Mouse (Mus musculus) forebrain, embryonic 15.5 days (tissue): Measurements from ENCODE around the gene Pnmal2. TPM values are rescaled to one million over a fixed set of nuclear protein-coding genes. Genes with fewer than 3 reads are reported as not detected.

ENCODE experiments used
- ATAC-seq: fragments of 200-750 bp; cut with Nextera tagmentation; replicated peaks from 2 replicates; pipeline ENCODE4 v1.8.0; 2017; ENCODE audit warnings: mild to moderate bottlenecking, moderate TSS enrichment, moderate library complexity
- H3K27ac ChIP-seq: fragments of 300-500 bp; sonication (generic); replicated peaks from 2 replicates; pipeline ENCODE4 v1.5.1; 2015; ENCODE audit warnings: mild to moderate bottlenecking, inconsistent platforms
- H3K27me3 ChIP-seq: fragments of 300-500 bp; sonication (generic); 2 replicates; pipeline ENCODE4 v1.6.1; 2015; ENCODE audit warnings: inconsistent platforms
- H3K36me3 ChIP-seq: fragments of 300-500 bp; sonication (generic); 2 replicates; pipeline ENCODE4 v1.6.1; 2015; ENCODE audit warnings: mild to moderate bottlenecking, inconsistent platforms
- H3K4me1 ChIP-seq: fragments of 300-500 bp; sonication (generic); 2 replicates; pipeline ENCODE4 v1.6.1; 2015; ENCODE audit warnings: inconsistent platforms
- H3K4me2 ChIP-seq: fragments of 300-500 bp; sonication (generic); replicated peaks from 2 replicates; pipeline ENCODE4 v1.6.1; 2015; ENCODE audit warnings: mild to moderate bottlenecking, inconsistent platforms
- H3K4me3 ChIP-seq: fragments of 300-500 bp; sonication (generic); 2 replicates; pipeline ENCODE4 v1.5.1; 2015; ENCODE audit warnings: mild to moderate bottlenecking, inconsistent platforms
- H3K9ac ChIP-seq: fragments of 300-500 bp; sonication (generic); replicated peaks from 2 replicates; pipeline ENCODE4 v1.6.1; 2015; ENCODE audit warnings: mild to moderate bottlenecking, inconsistent platforms
- H3K9me3 ChIP-seq: fragments of 300-500 bp; sonication (generic); 2 replicates; pipeline ENCODE4 v1.6.1; 2016; ENCODE audit warnings: inconsistent platforms
- WGBS: fragments of 180-500 bp; shearing (Covaris S2); methylation state at CpG from one replicate; pipeline ENCODE4 v1.1.7; 2015; ENCODE audit warnings: mixed read lengths; 5-methylcytosine and 5-hydroxymethylcytosine counted together
- polyA plus RNA-seq: library from polyadenylated mRNA; unstranded; fragments of >200 nt; fragmentation: Nextera tagmentation; extraction: Ambion mirVana; gene quantifications from 2 replicates; pipeline ENCODE4 v1.2.1, GENCODE M21; 2015

Gene Pnmal2
- polyA plus RNA-seq, 1 experiment from 2014 or later: 102 TPM

DNA sequence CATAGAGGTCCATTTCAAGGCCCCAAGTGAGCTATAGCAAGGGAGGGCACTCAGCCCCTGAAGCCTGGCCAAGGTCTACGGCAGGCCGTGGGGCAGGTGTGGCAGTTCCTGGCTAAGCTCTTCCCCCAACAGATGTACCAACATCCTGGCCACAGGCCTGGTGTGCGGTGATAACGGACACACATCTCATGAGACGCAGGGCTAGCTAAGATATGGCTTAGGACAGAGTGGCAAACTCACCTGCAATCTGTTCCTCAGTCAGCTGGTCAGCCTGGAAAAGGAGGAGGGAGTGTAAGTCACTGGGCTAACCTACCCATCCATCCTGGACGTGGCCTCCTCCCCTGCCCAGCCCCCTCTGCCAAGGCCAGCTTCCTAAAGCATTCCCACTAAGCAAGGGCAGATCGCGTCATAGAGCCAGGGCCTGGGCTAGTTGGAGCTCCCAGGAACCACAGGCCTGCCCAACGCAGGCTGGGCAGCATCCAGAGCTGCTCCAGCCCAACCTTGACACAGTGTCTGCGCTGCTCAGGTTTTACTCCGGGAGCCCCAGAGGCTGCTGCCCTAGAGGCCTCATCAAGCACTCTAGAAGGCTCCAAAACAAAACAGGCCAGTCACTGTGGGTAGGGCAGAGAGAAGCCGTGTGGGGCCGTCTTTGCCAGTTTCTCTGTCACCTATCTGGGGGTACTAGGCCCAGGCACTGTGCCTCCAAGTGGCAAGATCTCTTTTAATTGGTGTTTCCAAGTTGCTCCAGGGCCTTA is 24.9 kb upstream of the Pnmal2 start:
- 75% methylated on average over 13 of the region's 13 CpGs for WGBS
- H3K27me3 ChIP-seq: no peaks in the 10 kb centered on the region
- 0 out of 2 replicates have a peak overlapping the region, but pooled peaks have one; percentile 27 for H3K9ac ChIP-seq
- peaks cover 44% of the 10 kb centered on the region for H3K4me1 ChIP-seq
- H3K36me3 ChIP-seq: peaks cover 45% of the 10 kb centered on the region
- peak overlapping the region; percentile 85 for H3K4me2 ChIP-seq
- H3K27ac ChIP-seq: no peak overlapping the region; the same call in 1 of the 2 replicates
- 0 out of 2 replicates have a peak overlapping the region, but pooled peaks have one; percentile 4 for H3K4me3 ChIP-seq
- no peak for ATAC-seq
- H3K9me3 ChIP-seq: no peaks in the 10 kb centered on the region

DNA sequence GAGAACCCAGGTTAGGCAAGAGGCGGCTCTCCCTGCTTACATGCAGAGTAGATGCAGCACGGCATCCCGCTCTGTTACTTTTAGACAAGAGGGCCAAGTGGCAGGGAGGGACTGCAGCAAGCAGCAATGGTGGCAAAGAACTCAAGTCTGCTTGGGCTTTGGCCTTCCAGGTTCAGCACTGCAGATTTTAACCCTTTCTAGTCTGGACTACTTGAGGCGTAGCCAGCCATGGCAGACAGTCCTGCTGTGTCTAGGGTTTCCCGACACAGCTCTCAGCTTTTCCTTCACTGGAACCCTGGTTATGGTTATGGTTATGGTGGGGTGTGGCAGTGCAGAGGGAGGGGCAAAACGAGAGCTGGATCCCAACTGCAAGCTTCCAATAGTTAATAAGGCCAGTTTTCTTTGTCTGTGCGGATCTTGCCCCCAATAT is 24.3 kb upstream of the Pnmal2 start:
- no peak overlapping the region; the same call in 1 of the 2 replicates for H3K27ac ChIP-seq
- 77% methylated on average over 7 of the region's 7 CpGs for whole genome bisulfite sequencing
- peaks cover 39% of the 10 kb centered on the region for H3K36me3 ChIP-seq

DNA sequence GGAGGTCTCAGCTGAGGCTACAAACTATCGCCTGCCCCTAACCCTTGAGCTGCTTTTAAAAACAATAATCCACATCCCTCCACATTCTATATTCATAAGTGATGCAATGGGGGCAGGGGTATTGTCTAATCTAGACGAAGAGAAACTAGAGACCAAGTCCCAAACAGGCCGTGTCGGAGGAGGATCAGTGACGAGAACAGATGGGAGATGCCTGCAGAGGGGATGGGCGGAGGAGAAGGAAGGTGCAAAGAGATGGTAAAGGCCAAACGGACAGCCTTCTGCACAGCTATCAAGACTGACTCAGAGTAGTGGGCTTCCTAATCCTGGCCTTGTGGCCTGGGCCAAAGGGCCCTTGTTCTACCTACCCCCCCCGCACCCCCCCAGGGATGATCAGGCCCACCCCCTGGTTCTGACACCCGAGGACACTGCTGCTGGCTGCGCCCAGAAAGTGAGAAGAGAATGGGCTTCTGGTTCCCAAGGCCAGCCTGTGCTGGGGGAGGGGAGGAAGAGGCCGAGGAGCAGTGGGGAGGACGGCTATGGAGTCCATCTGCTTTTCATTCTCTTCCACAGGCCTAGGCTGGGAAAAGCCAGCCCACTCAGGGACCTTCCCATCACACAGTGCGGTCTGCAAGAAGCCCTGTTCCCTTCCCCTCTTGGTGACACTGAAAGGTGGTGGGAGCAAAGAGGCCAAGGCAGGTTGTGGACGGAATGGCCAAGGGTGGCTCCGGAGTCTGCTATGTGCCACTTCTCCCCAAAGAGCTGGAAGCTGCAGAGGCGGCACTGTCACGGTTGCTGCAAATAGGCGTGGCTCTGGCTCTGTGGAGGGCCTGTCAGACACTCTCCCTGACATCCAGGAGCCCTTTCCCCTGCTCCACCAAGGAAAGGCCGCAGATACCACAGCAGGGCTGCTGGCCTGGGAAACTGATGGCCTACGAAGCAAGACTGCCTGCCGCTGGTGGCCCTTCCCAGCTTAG is 23.4 kb upstream of the Pnmal2 start:
- Histone ChIP-seq H3K9me3 (no peaks in the 10 kb centered on the region), H3K9ac (peak overlapping the region; percentile 92), H3K4me1 (peaks cover 46% of the 10 kb centered on the region), H3K4me3 (peak overlapping the region; percentile 58), H3K27me3 (no peaks in the 10 kb centered on the region), H3K4me2 (peak overlapping the region; percentile 85), H3K36me3 (peaks cover 31% of the 10 kb centered on the region), H3K27ac (peak overlapping the region; percentile 99)
- no peak for ATAC-seq
- WGBS: 37% methylated on average over 21 of the region's 21 CpGs

More for the DNA sequence above, 24.3 kb upstream of the Pnmal2 start:
- Histone ChIP-seq H3K4me1 (peaks cover 46% of the 10 kb centered on the region), H3K4me3 (0 out of 2 replicates have a peak overlapping the region, but pooled peaks have one; percentile 4), H3K9me3 (no peaks in the 10 kb centered on the region), H3K27me3 (no peaks in the 10 kb centered on the region), H3K9ac (no peak overlapping the region), H3K4me2 (peak overlapping the region; percentile 85)
- ATAC-seq: no peak

DNA sequence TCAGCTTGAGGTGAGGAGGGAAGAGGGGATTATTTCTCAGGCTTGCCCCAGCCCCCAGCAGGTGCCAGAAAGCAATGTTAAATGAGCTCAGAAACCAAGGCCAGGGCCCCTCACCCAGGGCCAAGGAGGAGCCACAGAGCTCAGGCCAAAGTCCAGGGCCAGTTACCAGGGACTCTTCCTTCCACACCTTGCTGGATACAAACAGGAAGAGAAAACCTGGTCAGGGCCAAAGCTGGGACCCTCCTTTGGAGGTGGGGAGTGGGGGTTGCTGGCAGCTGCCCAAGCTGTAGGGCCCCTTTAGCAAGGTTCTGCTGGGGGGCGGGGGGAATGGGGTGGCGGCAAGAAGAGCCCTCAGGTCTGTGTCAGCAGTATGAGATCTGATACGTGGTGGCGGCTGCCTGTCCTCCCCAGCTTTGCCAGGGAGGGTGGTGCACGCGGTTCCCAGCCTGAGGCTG is 22.6 kb upstream of the Pnmal2 start:
- Histone ChIP-seq H3K9ac (peak overlapping the region; percentile 92), H3K4me1 (peaks cover 46% of the 10 kb centered on the region), H3K27ac (peak overlapping the region; percentile 99), H3K36me3 (peaks cover 24% of the 10 kb centered on the region), H3K4me3 (peak overlapping the region; percentile 58), H3K4me2 (peak overlapping the region; percentile 85), H3K27me3 (no peaks in the 10 kb centered on the region), H3K9me3 (no peaks in the 10 kb centered on the region)
- no peak for ATAC-seq
- WGBS: 26% methylated on average over 6 of the region's 6 CpGs

- Histone ChIP-seq H3K27ac (peak overlapping the region; percentile 99), H3K4me1 (peaks cover 46% of the 10 kb centered on the region), H3K4me3 (peak overlapping the region; percentile 58), H3K27me3 (no peaks in the 10 kb centered on the region), H3K9me3 (no peaks in the 10 kb centered on the region), H3K4me2 (peak overlapping the region; percentile 85), H3K9ac (peak overlapping the region; percentile 92), H3K36me3 (peaks cover 18% of the 10 kb centered on the region)
- ATAC-seq: no peak
- WGBS: 31% methylated on average over 10 of the region's 10 CpGs
Measured at GRCm38 (mm10) chr7:16922360-16922973, 22.0 kb upstream of the Pnmal2 start.

DNA sequence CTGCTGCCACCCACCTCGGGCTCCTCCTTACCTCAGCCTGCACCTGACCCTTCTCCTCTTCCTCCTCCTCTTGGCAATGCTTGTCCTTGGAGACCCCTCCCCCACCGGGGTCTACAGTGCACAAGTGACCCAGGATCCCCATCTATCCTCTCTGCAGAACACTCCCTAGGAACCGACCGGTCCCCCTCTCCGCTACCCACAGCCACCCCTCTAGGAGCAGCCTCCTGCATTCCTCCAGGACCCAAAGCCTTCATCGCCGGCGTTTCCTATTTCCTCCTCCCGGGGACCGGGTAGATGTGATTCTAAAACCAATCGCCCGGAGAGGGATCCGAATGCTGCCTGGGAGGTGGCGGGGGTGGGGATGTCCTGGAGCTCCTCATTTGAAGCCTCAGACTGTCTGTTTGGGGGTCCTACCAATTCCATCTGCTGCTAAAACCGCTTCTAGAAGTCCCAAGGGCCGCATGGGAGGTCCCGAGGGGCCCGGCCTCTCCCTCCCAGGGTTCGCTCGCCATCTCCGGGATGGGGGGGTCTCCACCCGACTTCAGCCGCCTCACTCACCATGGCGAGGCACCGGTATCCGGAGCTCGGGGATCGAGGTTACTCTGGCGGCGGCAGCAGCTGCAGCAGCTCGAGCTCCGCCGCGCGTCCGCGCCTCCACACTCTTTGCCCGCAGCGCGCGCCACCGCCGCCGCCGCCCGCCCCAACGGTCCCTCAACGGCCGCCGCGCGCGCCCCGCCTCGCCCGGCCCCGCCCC is 21.0 kb upstream of the Pnmal2 start:
- Histone ChIP-seq H3K36me3 (peaks cover 9% of the 10 kb centered on the region; the same call in 1 of the 2 replicates), H3K9me3 (no peaks in the 10 kb centered on the region), H3K9ac (peak overlapping the region; percentile 92), H3K27me3 (no peaks in the 10 kb centered on the region), H3K4me1 (peaks cover 41% of the 10 kb centered on the region), H3K4me2 (peak overlapping the region; percentile 85), H3K27ac (peak overlapping the region; percentile 99), H3K4me3 (peak overlapping the region; percentile 58)
- WGBS: under 1% methylated on average over 56 of the region's 57 CpGs
- peak; percentile 74 for ATAC-seq

DNA sequence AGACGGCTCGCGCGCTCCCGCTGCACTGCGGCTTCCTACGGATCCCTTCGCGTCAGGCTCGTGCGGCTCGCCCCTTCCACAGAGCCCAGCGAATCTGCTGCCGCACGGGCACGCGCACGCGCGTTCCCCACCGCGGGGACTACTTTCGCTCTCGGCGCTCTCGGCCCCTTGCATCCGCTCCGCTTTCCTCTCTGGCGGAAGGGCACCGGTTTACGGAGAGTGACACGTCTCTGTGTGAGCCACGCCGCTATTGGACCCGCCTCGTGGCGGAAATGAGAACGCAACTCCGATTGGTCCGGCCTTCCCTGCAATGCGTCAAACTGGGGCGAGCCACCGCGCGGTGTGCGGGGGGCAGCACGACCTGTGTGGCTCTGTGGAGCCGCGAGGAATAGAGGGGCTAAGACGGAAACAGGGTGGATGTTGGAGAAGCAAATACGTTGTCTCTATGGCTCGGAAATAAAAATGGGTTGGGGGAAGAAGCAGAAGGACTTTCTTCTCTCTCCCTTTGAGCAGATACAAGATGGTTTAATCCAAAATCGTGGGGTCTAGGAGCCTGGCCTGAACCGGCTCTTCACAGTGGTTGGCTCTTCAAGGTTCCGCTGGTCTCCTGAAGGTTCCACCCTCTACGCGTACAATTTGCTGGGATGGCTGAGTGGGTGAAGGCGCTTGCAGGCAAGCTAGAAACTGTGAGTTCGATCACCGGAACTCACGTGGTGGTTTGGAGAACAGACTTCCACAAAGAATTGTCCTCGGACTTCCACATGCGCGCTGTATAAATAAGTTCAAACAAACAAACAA is 20.2 kb upstream of the Pnmal2 start, which contains the start of gene Calm3:
Gene Calm3 (minus strand): TSS at position 78 of the 798 bp plus-strand sequence.
- Histone ChIP-seq H3K9me3 (no peaks in the 10 kb centered on the region), H3K36me3 (peaks cover 4% of the 10 kb centered on the region; the same call in 1 of the 2 replicates), H3K27ac (peak within 1 kb of the TSS; percentile 99), H3K4me1 (peaks cover 38% of the 10 kb centered on the region), H3K9ac (peak within 1 kb of the TSS; percentile 92), H3K4me3 (peak within 1 kb of the TSS; percentile 58), H3K27me3 (no peaks in the 10 kb centered on the region), H3K4me2 (peak within 1 kb of the TSS; percentile 85)
- 1% methylated on average over 64 of the region's 64 CpGs for WGBS
- ATAC-seq: peak; percentile 94

GRCm38 (mm10) chr7:16928341-16928740 is 16.1 kb upstream of the Pnmal2 start:
- no peak overlapping the region for H3K27ac ChIP-seq
- no peak overlapping the region for H3K4me3 ChIP-seq
- H3K9me3 ChIP-seq: no peaks in the 10 kb centered on the region
- no peaks in the 10 kb centered on the region for H3K27me3 ChIP-seq
- H3K36me3 ChIP-seq: no peaks in the 10 kb centered on the region
- H3K9ac ChIP-seq: no peak overlapping the region
- 44% methylated on average over 2 of the region's 2 CpGs for WGBS
- no peak overlapping the region for H3K4me2 ChIP-seq
- peaks cover 25% of the 10 kb centered on the region for H3K4me1 ChIP-seq
- ATAC-seq: no peak

DNA sequence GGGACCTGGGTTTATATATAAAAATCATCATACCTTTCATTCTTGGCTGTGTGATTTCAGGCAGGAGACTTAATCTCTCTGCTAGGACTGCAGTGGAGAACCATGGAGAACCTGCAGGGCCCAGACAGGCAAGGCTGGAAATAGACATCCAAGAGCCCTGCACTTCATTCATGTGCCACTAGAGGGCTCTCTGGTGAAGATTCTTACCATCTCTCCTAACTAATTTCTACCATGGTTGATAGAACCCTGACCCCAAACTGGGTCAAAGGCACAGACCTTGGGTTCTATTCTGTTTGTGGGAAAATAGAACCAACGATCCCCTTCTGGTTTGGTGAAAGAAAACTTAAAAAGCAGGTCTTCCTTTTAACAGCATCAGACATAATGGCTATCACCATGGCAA is 13.6 kb upstream of the Pnmal2 start:
- no peaks in the 10 kb centered on the region for H3K9me3 ChIP-seq
- no peak overlapping the region for H3K9ac ChIP-seq
- H3K4me1 ChIP-seq: peaks cover 31% of the 10 kb centered on the region
- WGBS: 5% methylated on average over 1 of the region's 1 CpGs
- no peaks in the 10 kb centered on the region for H3K36me3 ChIP-seq
- H3K27me3 ChIP-seq: no peaks in the 10 kb centered on the region
- H3K4me3 ChIP-seq: no peak overlapping the region
- peak overlapping the region; percentile 46 for H3K27ac ChIP-seq
- no peak overlapping the region for H3K4me2 ChIP-seq
- 0 out of 2 replicates have a peak, but pooled peaks have one; percentile 14 for ATAC-seq

- H3K9me3 ChIP-seq: no peaks in the 10 kb centered on the region
- WGBS: 17% methylated on average over 14 of the region's 14 CpGs
- no peak overlapping the region for H3K4me2 ChIP-seq
- H3K4me1 ChIP-seq: peaks cover 31% of the 10 kb centered on the region
- H3K27me3 ChIP-seq: no peaks in the 10 kb centered on the region
- no peaks in the 10 kb centered on the region for H3K36me3 ChIP-seq
- H3K27ac ChIP-seq: peak overlapping the region; percentile 77
- H3K9ac ChIP-seq: no peak overlapping the region
- ATAC-seq: peak; percentile 70
- no peak overlapping the region for H3K4me3 ChIP-seq
Measured at GRCm38 (mm10) chr7:16931968-16932627, 12.4 kb upstream of the Pnmal2 start.
